Mouse (Mus musculus): ENCODE data around the gene Ugcg. TPM values are rescaled to one million over a fixed set of nuclear protein-coding genes. Genes with fewer than 3 reads are reported as not detected.
A peak's percentile ranks its signal among the peaks of the same experiment; 100 is the strongest.

Ugcg gene
- polyA plus RNA-seq, 1 experiment from 2014 or later, result 9.7 TPM

GRCm38 (mm10) chr4:59231266-59232055 lies 42.4 kb downstream of the Ugcg start:
- no peak overlapping the region for H3K4me3 ChIP-seq (ENCODE audit: low read length)
- H3K9me3 ChIP-seq (ENCODE audit: control insufficient read depth, low read length), result no peaks in the 10 kb centered on the region
- H3K4me2 ChIP-seq (ENCODE audit: low read depth, low read length), result no peak overlapping the region
- H3K9ac ChIP-seq (ENCODE audit: low read length), result no peak overlapping the region
- ATAC-seq (ENCODE audit: low read depth), result peak; percentile 82
- H3K4me1 ChIP-seq (replicated peaks; ENCODE audit: control insufficient read depth, insufficient read depth, low read length), result peaks cover 3% of the 10 kb centered on the region
- H3K36me3 ChIP-seq (ENCODE audit: control insufficient read depth, insufficient read depth, low read length), result no peaks in the 10 kb centered on the region
- 57% methylated on average over 6 of the region's 6 CpGs for WGBS
- no peaks in the 10 kb centered on the region for H3K27me3 ChIP-seq (ENCODE audit: control insufficient read depth, insufficient read depth, low read depth, low read length)
- peak overlapping the region; percentile 9; the same call in 1 of the 2 replicates for H3K27ac ChIP-seq (ENCODE audit: low read length)

- Histone ChIP-seq H3K4me3 (ENCODE audit: low read length) (no peak overlapping the region), H3K4me2 (ENCODE audit: low read depth, low read length) (no peak overlapping the region), H3K27ac (ENCODE audit: low read length) (no peak overlapping the region), H3K36me3 (ENCODE audit: control insufficient read depth, insufficient read depth, low read length) (no peaks in the 10 kb centered on the region), H3K9ac (ENCODE audit: low read length) (no peak overlapping the region), H3K4me1 (replicated peaks; ENCODE audit: control insufficient read depth, insufficient read depth, low read length) (peaks cover 9% of the 10 kb centered on the region), H3K9me3 (ENCODE audit: control insufficient read depth, low read length) (no peaks in the 10 kb centered on the region), H3K27me3 (ENCODE audit: control insufficient read depth, insufficient read depth, low read depth, low read length) (no peaks in the 10 kb centered on the region)
- 88% methylated on average over 8 of the region's 10 CpGs for WGBS
- no peak for ATAC-seq (ENCODE audit: low read depth)
Observed at GRCm38 (mm10) chr4:59234014-59234413, 45.0 kb downstream of the Ugcg start.

GRCm38 (mm10) chr4:59234451-59235216 lies 45.6 kb downstream of the Ugcg start:
- Histone ChIP-seq H3K9ac (ENCODE audit: low read length) (no peak overlapping the region), H3K27ac (ENCODE audit: low read length) (no peak overlapping the region), H3K4me3 (ENCODE audit: low read length) (no peak overlapping the region), H3K4me2 (ENCODE audit: low read depth, low read length) (no peak overlapping the region), H3K36me3 (ENCODE audit: control insufficient read depth, insufficient read depth, low read length) (no peaks in the 10 kb centered on the region), H3K4me1 (replicated peaks; ENCODE audit: control insufficient read depth, insufficient read depth, low read length) (peaks cover 9% of the 10 kb centered on the region), H3K27me3 (ENCODE audit: control insufficient read depth, insufficient read depth, low read depth, low read length) (no peaks in the 10 kb centered on the region), H3K9me3 (ENCODE audit: control insufficient read depth, low read length) (no peaks in the 10 kb centered on the region)
- no peak for ATAC-seq (ENCODE audit: low read depth)
- WGBS, result 84% methylated on average over 23 of the region's 23 CpGs

- ATAC-seq (ENCODE audit: low read depth), result no peak
- Histone ChIP-seq H3K4me3 (ENCODE audit: low read length) (no peak overlapping the region), H3K9me3 (ENCODE audit: control insufficient read depth, low read length) (no peaks in the 10 kb centered on the region), H3K36me3 (ENCODE audit: control insufficient read depth, insufficient read depth, low read length) (no peaks in the 10 kb centered on the region), H3K27ac (ENCODE audit: low read length) (no peak overlapping the region), H3K9ac (ENCODE audit: low read length) (no peak overlapping the region), H3K4me2 (ENCODE audit: low read depth, low read length) (no peak overlapping the region), H3K4me1 (replicated peaks; ENCODE audit: control insufficient read depth, insufficient read depth, low read length) (peaks cover 6% of the 10 kb centered on the region), H3K27me3 (ENCODE audit: control insufficient read depth, insufficient read depth, low read depth, low read length) (no peaks in the 10 kb centered on the region)
- WGBS, result 93% methylated on average over 3 of the region's 3 CpGs
Observed at GRCm38 (mm10) chr4:59236362-59236761, 47.3 kb downstream of the Ugcg start.

GRCm38 (mm10) chr4:59238641-59239311 lies 49.7 kb downstream of the Ugcg start:
- ATAC-seq (ENCODE audit: low read depth), result peak; percentile 47; the same call in 1 of the 2 replicates
- Histone ChIP-seq H3K27me3 (ENCODE audit: control insufficient read depth, insufficient read depth, low read depth, low read length) (no peaks in the 10 kb centered on the region), H3K4me3 (ENCODE audit: low read length) (no peak overlapping the region), H3K4me2 (ENCODE audit: low read depth, low read length) (no peak overlapping the region), H3K9me3 (ENCODE audit: control insufficient read depth, low read length) (no peaks in the 10 kb centered on the region), H3K4me1 (replicated peaks; ENCODE audit: control insufficient read depth, insufficient read depth, low read length) (peaks cover 6% of the 10 kb centered on the region), H3K27ac (ENCODE audit: low read length) (no peak overlapping the region; the same call in 1 of the 2 replicates), H3K36me3 (ENCODE audit: control insufficient read depth, insufficient read depth, low read length) (no peaks in the 10 kb centered on the region), H3K9ac (ENCODE audit: low read length) (no peak overlapping the region)
- 47% methylated on average over 9 of the region's 9 CpGs for WGBS

- peaks cover 6% of the 10 kb centered on the region for H3K4me1 ChIP-seq (replicated peaks; ENCODE audit: control insufficient read depth, insufficient read depth, low read length)
- no peak for ATAC-seq (ENCODE audit: low read depth)
- 13% methylated on average over 9 of the region's 9 CpGs for WGBS
- no peak overlapping the region for H3K9ac ChIP-seq (ENCODE audit: low read length)
- no peaks in the 10 kb centered on the region for H3K27me3 ChIP-seq (ENCODE audit: control insufficient read depth, insufficient read depth, low read depth, low read length)
- no peak overlapping the region for H3K27ac ChIP-seq (ENCODE audit: low read length)
- H3K4me2 ChIP-seq (ENCODE audit: low read depth, low read length), result no peak overlapping the region
- no peaks in the 10 kb centered on the region for H3K36me3 ChIP-seq (ENCODE audit: control insufficient read depth, insufficient read depth, low read length)
- no peak overlapping the region for H3K4me3 ChIP-seq (ENCODE audit: low read length)
- no peaks in the 10 kb centered on the region for H3K9me3 ChIP-seq (ENCODE audit: control insufficient read depth, low read length)
Observed at GRCm38 (mm10) chr4:59239312-59239728, 50.3 kb downstream of the Ugcg start.

- ATAC-seq (ENCODE audit: low read depth), result no peak
- no peaks in the 10 kb centered on the region for H3K9me3 ChIP-seq (ENCODE audit: control insufficient read depth, low read length)
- H3K4me2 ChIP-seq (ENCODE audit: low read depth, low read length), result no peak overlapping the region
- H3K27ac ChIP-seq (ENCODE audit: low read length), result no peak overlapping the region
- no peaks in the 10 kb centered on the region for H3K27me3 ChIP-seq (ENCODE audit: control insufficient read depth, insufficient read depth, low read depth, low read length)
- no peak overlapping the region for H3K9ac ChIP-seq (ENCODE audit: low read length)
- peaks cover 6% of the 10 kb centered on the region for H3K4me1 ChIP-seq (replicated peaks; ENCODE audit: control insufficient read depth, insufficient read depth, low read length)
- WGBS, result 92% methylated on average over 9 of the region's 9 CpGs
- H3K36me3 ChIP-seq (ENCODE audit: control insufficient read depth, insufficient read depth, low read length), result no peaks in the 10 kb centered on the region
- no peak overlapping the region for H3K4me3 ChIP-seq (ENCODE audit: low read length)
Observed at GRCm38 (mm10) chr4:59240160-59240559, 51.1 kb downstream of the Ugcg start.

GRCm38 (mm10) chr4:59241096-59241495 lies 52.0 kb downstream of the Ugcg start:
- 91% methylated on average over 4 of the region's 4 CpGs for WGBS
- Histone ChIP-seq H3K27ac (ENCODE audit: low read length) (no peak overlapping the region), H3K4me3 (ENCODE audit: low read length) (no peak overlapping the region), H3K4me1 (replicated peaks; ENCODE audit: control insufficient read depth, insufficient read depth, low read length) (peaks cover 6% of the 10 kb centered on the region), H3K27me3 (ENCODE audit: control insufficient read depth, insufficient read depth, low read depth, low read length) (no peaks in the 10 kb centered on the region), H3K9ac (ENCODE audit: low read length) (no peak overlapping the region), H3K36me3 (ENCODE audit: control insufficient read depth, insufficient read depth, low read length) (no peaks in the 10 kb centered on the region), H3K9me3 (ENCODE audit: control insufficient read depth, low read length) (no peaks in the 10 kb centered on the region), H3K4me2 (ENCODE audit: low read depth, low read length) (no peak overlapping the region)
- no peak for ATAC-seq (ENCODE audit: low read depth)

- ATAC-seq (ENCODE audit: low read depth), result no peak
- Histone ChIP-seq H3K9ac (ENCODE audit: low read length) (no peak overlapping the region), H3K4me3 (ENCODE audit: low read length) (no peak overlapping the region), H3K4me2 (ENCODE audit: low read depth, low read length) (no peak overlapping the region), H3K27ac (ENCODE audit: low read length) (no peak overlapping the region), H3K4me1 (replicated peaks; ENCODE audit: control insufficient read depth, insufficient read depth, low read length) (peaks cover 6% of the 10 kb centered on the region), H3K36me3 (ENCODE audit: control insufficient read depth, insufficient read depth, low read length) (no peaks in the 10 kb centered on the region), H3K9me3 (ENCODE audit: control insufficient read depth, low read length) (no peaks in the 10 kb centered on the region), H3K27me3 (ENCODE audit: control insufficient read depth, insufficient read depth, low read depth, low read length) (no peaks in the 10 kb centered on the region)
- WGBS, result 85% methylated on average over 3 of the region's 3 CpGs
Observed at GRCm38 (mm10) chr4:59242221-59242620, 53.2 kb downstream of the Ugcg start.
